Mouse (Mus musculus): ENCODE measurements around the gene Zmpste24. TPM values are rescaled to one million over a fixed set of nuclear protein-coding genes. Genes with fewer than 3 reads are reported as not detected.
A peak's percentile ranks its signal among the peaks of the same experiment; 100 is the strongest.
"Not testable (repeated sequence)": the region's sequence is repeated elsewhere in the genome, so short reads cannot be mapped to it uniquely, and the experiment has no call there.

Zmpste24 gene
- 10 to 100 TPM; 20.9 to 22.2 TPM for total RNA-seq (2021)

GRCm38 (mm10) chr4:121097650-121098378 lies at the start of gene Zmpste24:
Gene Zmpste24 (minus strand): TSS chr4:121098241.
- intact Hi-C loops (cut with DNase I): loop anchor here (5.0 kb wide), 1 partner anchor 119 kb away; the partner anchor contains the start of gene Rlf
- DNase-seq: peak; percentile 91 to 93

- no peak for DNase-seq
- intact Hi-C loops (cut with DNase I): no loop called here
These were observed 11.1 kb upstream of the Zmpste24 start, which contains the start of gene Tmco2 for GRCm38 (mm10) chr4:121109126-121109525. Gene Tmco2 (minus strand): TSS chr4:121109226.

- intact Hi-C loops (cut with DNase I): no loop called here
- DNase-seq: no peak
These were observed 5.3 kb upstream of the Zmpste24 start for GRCm38 (mm10) chr4:121103304-121103703.

- intact Hi-C loops (cut with DNase I): no loop called here
- no peak for DNase-seq
These were observed 7.8 kb downstream of the Zmpste24 start for GRCm38 (mm10) chr4:121090211-121090610.

GRCm38 (mm10) chr4:121088696-121089095 lies 9.3 kb downstream of the Zmpste24 start:
- intact Hi-C loops (cut with DNase I): no loop called here
- no peak for DNase-seq

- no peak for DNase-seq
- intact Hi-C loops (cut with DNase I): no loop called here
These were observed 13.5 kb downstream of the Zmpste24 start for GRCm38 (mm10) chr4:121084506-121084905.

GRCm38 (mm10) chr4:121080395-121080794 lies 17.6 kb downstream of the Zmpste24 start:
- DNase-seq: no peak
- intact Hi-C loops (cut with DNase I): no loop called here

- no peak for DNase-seq
- intact Hi-C loops (cut with DNase I): no loop called here
These were observed 20.0 kb downstream of the Zmpste24 start for GRCm38 (mm10) chr4:121077915-121078646.

- intact Hi-C loops (cut with DNase I): no loop called here
- no peak for DNase-seq
These were observed 23.8 kb downstream of the Zmpste24 start for GRCm38 (mm10) chr4:121074250-121074649.

- intact Hi-C loops (cut with DNase I): no loop called here
- peak; percentile 11 to 24 for DNase-seq
These were observed 32.7 kb downstream of the Zmpste24 start for GRCm38 (mm10) chr4:121065336-121065735.

GRCm38 (mm10) chr4:121059218-121059617 lies 38.8 kb downstream of the Zmpste24 start:
- DNase-seq; intact Hi-C loops (cut with DNase I): not testable (repeated sequence)

GRCm38 (mm10) chr4:121057032-121057431 lies 41.0 kb downstream of the Zmpste24 start:
- intact Hi-C loops (cut with DNase I): no loop called here
- DNase-seq: no peak

GRCm38 (mm10) chr4:121056342-121056741 lies 41.7 kb downstream of the Zmpste24 start:
- peak in 1 of 2 experiments; percentile 17 for DNase-seq

GRCm38 (mm10) chr4:121052454-121053323 lies 45.4 kb downstream of the Zmpste24 start:
- DNase-seq: no peak
- intact Hi-C loops (cut with DNase I): no loop called here

More at GRCm38 (mm10) chr4:121056342-121056741, 41.7 kb downstream of the Zmpste24 start:
- intact Hi-C loops (cut with DNase I): no loop called here

GRCm38 (mm10) chr4:121051863-121052262 lies 46.2 kb downstream of the Zmpste24 start:
- intact Hi-C loops (cut with DNase I): no loop called here
- DNase-seq: peak in 1 of 2 experiments; percentile 11

- intact Hi-C loops (cut with DNase I): no loop called here
- no peak for DNase-seq
These were observed 55.1 kb downstream of the Zmpste24 start for GRCm38 (mm10) chr4:121042946-121043345.

- intact Hi-C loops (cut with DNase I): no loop called here
- no peak for DNase-seq
These were observed 55.6 kb downstream of the Zmpste24 start for GRCm38 (mm10) chr4:121042472-121042871.

- peak; percentile 61 to 77 for DNase-seq
- intact Hi-C loops (cut with DNase I): loop anchor here (2.0 kb wide), 1 partner anchor 54 kb away; no protein-coding TSS in a partner anchor
These were observed 57.0 kb downstream of the Zmpste24 start for GRCm38 (mm10) chr4:121040897-121041671.

GRCm38 (mm10) chr4:121040323-121040722 lies 57.7 kb downstream of the Zmpste24 start:
- no peak for DNase-seq
- intact Hi-C loops (cut with DNase I): loop anchor here (2.0 kb wide), 1 partner anchor 54 kb away; no protein-coding TSS in a partner anchor

Measured in heart, postnatal 10 days (tissue).